Mouse (Mus musculus) layer of hippocampus, postnatal 25 days (tissue): Measurements from ENCODE around the gene Cyp2s1. TPM values are rescaled to one million over a fixed set of nuclear protein-coding genes. Genes with fewer than 3 reads are reported as not detected.

Experiments
- microRNA-seq, 2 experiments: library from miRNA; unstranded; fragments of <30 nt; microRNA quantifications; one replicate each; pipeline ENCODE4 v1.2.0; 2021
- total RNA-seq, 2 experiments: library from RNA; stranded (reverse); gene quantifications; 2 replicates each; pipeline ENCODE4 v1.2.3; 2021

Cyp2s1 gene
- total RNA-seq, 2 experiments from 2014 or later, result 1.2 to 1.3 TPM

Small RNA genes within 50 kb of the gene (microRNA-seq; reads per million reads assigned to microRNA genes)
- gene Gm24865, result 0 reads per million in 2 experiments

Other genes with a start within 250 kb of the Cyp2s1 start
- gene Erich4, start 201.0 kb downstream of the Cyp2s1 start, total RNA-seq, result under 1 TPM in 1 of 2 experiments, not detected in 1; 0.39 TPM
- gene Dmac2, start 197.5 kb downstream of the Cyp2s1 start, total RNA-seq, result 10 to 100 TPM; 48.7 to 54.5 TPM
- 1 to 10 TPM; 2.0 to 2.3 TPM for gene B3gnt8, start 190.3 kb downstream of the Cyp2s1 start, total RNA-seq
- 10 to 100 TPM; 40.1 to 45.5 TPM for gene Bckdha, start 157.9 kb downstream of the Cyp2s1 start, total RNA-seq
- 10 to 100 TPM; 26.4 to 30.5 TPM for gene Exosc5, start 157.7 kb downstream of the Cyp2s1 start, total RNA-seq
- 10 to 100 TPM; 12.7 to 16.5 TPM for gene Tmem91, start 141.7 kb downstream of the Cyp2s1 start, total RNA-seq
- gene B9d2, start 136.1 kb downstream of the Cyp2s1 start, total RNA-seq, result 10 to 100 TPM; 25.2 to 25.7 TPM
- 1 to 10 TPM; 7.0 to 8.6 TPM for gene Tgfb1, start 129.9 kb downstream of the Cyp2s1 start, total RNA-seq
- gene Ccdc97, start 97.8 kb downstream of the Cyp2s1 start, total RNA-seq, result 10 to 100 TPM; 54.6 to 58.5 TPM
- gene Hnrnpul1, start 62.2 kb downstream of the Cyp2s1 start, total RNA-seq, result 100 to 1,000 TPM; 103 to 114 TPM
- gene Axl, start 28.2 kb downstream of the Cyp2s1 start, total RNA-seq, result 10 to 100 TPM; 37.2 to 43.5 TPM
- under 1 TPM; 0.19 to 0.27 TPM for gene Cyp2b10, start 80.7 kb upstream of the Cyp2s1 start, total RNA-seq
- not detected for gene Cyp2b13, start 244.6 kb upstream of the Cyp2s1 start, total RNA-seq